Mouse (Mus musculus): ENCODE measurements around the gene Trim15. TPM values are rescaled to one million over a fixed set of nuclear protein-coding genes. Genes with fewer than 3 reads are reported as not detected.

Gene Trim15
- not detected for polyA plus RNA-seq (2017; shearing (Covaris generic))

DNA sequence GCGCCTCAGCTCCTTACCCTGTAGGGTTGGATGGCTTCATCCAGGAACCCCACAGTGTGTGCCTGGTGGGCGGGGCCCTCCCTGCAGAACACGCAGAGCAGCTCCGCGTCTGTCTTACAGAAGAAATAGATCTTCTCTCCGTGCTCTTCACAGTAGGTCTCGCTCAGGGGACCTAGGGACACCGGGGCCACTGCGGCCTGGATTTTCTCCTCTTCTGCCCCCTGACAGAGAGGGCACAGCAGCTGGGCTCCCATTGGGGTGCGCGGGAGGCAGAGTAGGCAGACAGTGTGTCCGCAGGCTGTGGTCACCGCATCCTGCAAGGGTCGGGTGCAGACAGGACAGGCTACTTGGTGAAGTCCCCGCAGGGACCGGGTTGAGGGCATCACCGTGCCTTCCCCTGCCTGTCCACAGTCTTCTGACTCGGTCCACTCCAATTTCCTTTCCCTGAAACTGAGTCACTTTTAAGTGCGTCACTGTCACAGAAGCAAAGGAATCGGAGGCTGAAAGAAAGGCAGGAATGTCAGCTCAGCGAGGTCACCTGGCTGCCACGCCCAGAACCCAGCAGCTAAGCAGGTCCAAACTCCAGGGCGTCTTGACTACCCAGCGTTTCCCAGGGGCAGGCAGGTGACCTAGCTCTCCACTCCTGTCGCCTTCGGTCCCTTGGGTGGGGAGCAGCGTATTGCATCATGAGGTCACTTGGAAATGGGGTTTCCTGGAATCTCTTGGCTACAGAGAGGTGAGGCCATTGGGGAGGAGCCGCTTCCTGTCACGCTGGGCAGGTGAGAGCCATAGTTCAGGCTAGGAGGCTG lies at the start of gene Trim15:
Trim15 (minus strand) TSS at position 492 of the 809 bp plus-strand sequence.

DNA sequence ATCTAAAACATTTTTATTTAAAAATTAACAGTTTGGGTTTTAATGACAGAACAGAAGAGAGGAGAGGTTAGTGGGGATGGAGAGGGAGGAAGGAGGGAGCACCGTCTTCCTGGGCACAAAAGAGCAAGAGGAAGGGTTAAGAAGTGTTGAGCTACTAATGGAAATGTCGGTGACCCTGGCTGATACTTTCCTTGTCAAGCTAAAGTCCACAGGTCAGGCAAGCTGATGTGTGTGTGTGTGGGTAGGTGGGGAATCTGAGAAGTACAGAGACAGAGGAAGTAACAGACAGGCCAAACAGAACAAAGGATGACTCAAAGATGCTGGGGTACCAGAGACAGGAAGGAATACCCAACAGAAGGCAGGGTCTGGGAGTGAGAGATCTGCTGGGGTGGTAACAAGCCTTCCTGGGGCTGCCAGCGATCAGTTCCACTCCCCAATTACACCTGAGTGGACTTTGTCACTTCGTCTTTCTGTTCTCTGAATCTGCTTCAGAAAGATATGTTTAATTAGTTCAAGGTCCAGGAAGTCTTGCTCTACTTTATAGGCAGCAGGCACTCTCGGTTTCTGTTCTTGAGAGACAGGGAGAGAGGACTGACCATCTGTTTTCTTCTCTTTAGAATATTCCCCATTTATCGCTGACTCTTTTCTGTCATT lies 30.7 kb upstream of the Trim15 start, which contains the start of gene Trim31:
Trim31 (plus strand) TSS at position 567 of the 654 bp plus-strand sequence.

DNA sequence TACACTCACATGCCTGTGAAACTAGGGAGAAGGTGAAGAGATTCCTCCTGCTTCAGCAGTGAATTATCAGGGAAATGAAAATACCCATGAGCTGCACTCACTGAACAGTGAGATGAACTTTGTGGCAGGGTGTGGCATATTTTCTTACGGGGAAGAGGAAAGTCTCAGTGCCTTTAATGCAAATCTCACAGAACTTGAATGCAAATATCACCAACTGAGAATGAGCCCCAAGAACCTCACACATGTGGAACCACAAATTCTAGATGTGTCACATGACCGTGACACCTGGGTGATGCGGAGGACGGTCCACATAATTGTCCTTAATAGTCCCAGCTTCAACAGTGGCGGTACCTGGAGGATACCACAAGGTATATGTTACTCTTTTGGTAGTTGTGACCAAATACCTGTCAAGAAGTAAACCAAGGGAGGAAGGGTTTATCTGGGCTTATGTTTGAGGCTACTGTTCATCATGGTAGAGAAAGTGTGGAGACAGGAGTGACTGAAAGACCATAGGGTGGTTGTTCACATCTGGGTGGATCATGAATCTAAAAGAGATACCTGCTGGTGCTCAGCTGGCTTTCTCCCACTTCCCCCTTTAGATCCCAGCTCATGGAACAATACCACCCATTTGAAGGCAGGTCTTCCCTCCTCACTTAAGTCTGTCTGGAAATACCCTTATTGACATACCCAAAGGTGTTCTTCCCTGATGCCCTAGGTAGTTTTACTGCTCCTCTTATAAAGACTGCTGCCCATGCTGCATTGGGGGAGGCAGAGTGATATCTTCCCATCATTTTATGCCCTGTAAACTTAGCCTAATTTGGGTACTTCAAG lies 23.3 kb upstream of the Trim15 start, which contains the start of gene Trim40:
Trim40 (minus strand) TSS at position 51 of the 831 bp plus-strand sequence.

DNA sequence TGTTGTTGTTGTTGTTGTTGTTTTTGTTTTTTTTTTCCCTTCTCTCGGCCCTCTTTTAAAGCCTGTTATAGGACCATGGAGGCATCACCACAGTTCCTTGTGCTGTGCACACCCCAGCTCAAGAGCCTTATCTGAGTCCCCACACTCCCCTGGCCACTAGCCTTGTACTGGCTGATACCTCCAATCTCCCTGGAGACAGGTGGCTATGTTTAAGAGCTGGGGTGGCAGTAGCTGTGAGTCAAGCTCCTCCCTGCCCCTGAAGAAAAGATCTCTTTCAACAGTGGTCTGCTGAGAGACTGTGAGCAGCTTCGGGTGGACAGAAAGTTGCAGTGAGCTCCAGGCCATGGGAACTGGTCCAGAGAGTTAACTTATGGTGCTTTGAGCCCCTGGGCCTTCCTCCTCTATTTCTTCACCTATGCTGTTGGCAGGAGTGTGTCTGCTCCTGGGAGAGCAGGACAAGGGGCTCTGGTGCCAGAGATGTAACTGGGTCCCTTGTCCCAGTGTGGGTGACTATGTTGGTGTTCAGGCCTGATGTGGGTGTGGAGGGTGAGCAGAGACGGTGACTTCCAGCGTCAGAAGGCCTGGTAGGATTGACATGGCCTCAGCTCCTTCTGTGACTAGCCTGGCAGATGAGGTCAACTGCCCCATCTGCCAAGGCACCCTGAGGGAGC lies 2.4 kb upstream of the Trim15 start, which contains the start of gene Trim10:
Trim10 (plus strand) TSS at position 291 of the 671 bp plus-strand sequence.

DNA sequence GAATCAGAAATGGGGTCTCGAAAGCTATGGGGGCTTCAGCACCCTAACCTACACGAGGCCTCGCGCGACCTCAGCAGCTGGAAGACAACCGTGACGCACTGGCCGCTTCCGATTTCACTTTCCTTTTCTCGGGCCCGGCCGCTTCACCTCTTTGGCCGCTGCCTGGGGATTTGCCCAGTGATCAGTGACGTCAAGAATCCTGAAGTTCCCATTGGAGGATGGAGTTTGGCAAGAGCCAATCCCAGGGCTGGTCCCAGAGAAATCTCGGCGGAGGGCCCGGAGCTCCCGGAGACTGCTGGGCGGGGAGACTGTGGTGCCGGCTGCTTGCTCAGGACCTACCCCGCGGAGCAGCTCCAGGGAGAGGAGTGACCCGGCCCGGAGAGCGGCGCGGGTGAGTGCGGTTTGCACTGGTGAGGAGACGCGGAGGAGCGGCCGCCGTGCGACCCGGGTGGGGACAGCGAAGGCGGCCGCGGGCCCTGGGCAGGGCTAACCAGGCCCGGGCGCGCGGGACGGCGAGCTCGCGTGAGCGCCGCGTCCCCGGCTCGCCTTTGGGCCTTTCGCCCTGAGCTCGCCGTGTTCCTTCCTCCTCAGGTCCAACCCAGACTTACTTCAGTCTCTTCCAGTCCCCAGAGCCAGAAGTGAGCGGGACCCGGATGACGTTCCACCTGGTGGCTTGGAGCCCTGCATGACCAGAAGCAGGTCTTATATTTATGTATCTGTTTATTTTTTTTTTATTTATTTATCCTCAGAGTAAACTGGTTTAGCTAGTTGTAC lies 29.9 kb downstream of the Trim15 start, which contains the start of gene Trim26:
Trim26 (plus strand) TSS at position 261 of the 774 bp plus-strand sequence.

DNA sequence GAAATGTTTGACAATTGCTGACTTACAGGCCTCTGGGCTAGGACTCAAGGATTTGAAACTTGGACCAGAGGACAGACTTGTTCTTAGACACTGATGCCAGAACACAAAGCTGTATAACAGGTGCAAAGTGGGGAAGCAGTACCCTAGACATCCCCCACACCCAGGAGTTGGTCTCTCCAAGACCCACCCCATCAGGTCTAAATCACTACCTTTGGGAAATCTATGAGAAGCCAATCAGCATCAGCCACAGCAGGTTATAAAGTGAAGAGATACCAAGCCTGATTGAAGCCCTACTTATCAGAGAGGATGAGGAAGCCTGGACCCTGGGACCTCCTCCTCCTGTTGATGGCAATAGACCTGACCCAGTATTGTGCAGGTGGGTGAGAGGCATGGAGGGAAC lies 55.1 kb downstream of the Trim15 start, which contains the start of gene H2-M10.6:
H2-M10.6 (plus strand) TSS at position 301 of the 400 bp plus-strand sequence.

Other genes with a start within 250 kb of the Trim15 start
- gene H2-M9, start 224.5 kb downstream of the Trim15 start, polyA plus RNA-seq (2017; shearing (Covaris generic)) = not detected
- not detected for gene H2-M1, start 195.0 kb downstream of the Trim15 start, polyA plus RNA-seq (2017; shearing (Covaris generic))
- not detected for gene H2-M10.5, start 94.3 kb downstream of the Trim15 start, polyA plus RNA-seq (2017; shearing (Covaris generic))
- not detected for gene H2-M10.6, start 55.0 kb downstream of the Trim15 start, polyA plus RNA-seq (2017; shearing (Covaris generic))
- gene Trim26, start 30.1 kb downstream of the Trim15 start, polyA plus RNA-seq (2017; shearing (Covaris generic)) = 139 TPM
- gene Trim10, start 2.4 kb upstream of the Trim15 start, polyA plus RNA-seq (2017; shearing (Covaris generic)) = not detected
- gene Trim40, start 22.9 kb upstream of the Trim15 start, polyA plus RNA-seq (2017; shearing (Covaris generic)) = not detected
- not detected for gene Trim31, start 30.9 kb upstream of the Trim15 start, polyA plus RNA-seq (2017; shearing (Covaris generic))
- gene Rnf39, start 75.7 kb upstream of the Trim15 start, polyA plus RNA-seq (2017; shearing (Covaris generic)) = 2.3 TPM
- 312 TPM for gene Ppp1r11, start 84.5 kb upstream of the Trim15 start, polyA plus RNA-seq (2017; shearing (Covaris generic))
- gene Znrd1, start 91.3 kb upstream of the Trim15 start, polyA plus RNA-seq (2017; shearing (Covaris generic)) = 146 TPM
- 2.4 TPM for gene Znrd1as, start 91.4 kb upstream of the Trim15 start, polyA plus RNA-seq (2017; shearing (Covaris generic))
- not detected for gene 2410137M14Rik, start 114.0 kb upstream of the Trim15 start, polyA plus RNA-seq (2017; shearing (Covaris generic))
- 0.21 TPM for gene H2-M5, start 122.3 kb upstream of the Trim15 start, polyA plus RNA-seq (2017; shearing (Covaris generic))
- gene Zfp57, start 134.0 kb upstream of the Trim15 start, polyA plus RNA-seq (2017; shearing (Covaris generic)) = not detected
- not detected for gene Mog, start 156.2 kb upstream of the Trim15 start, polyA plus RNA-seq (2017; shearing (Covaris generic))
- gene Gabbr1, start 178.8 kb upstream of the Trim15 start, polyA plus RNA-seq (2017; shearing (Covaris generic)) = 12.6 TPM
- gene Olfr90, start 221.3 kb upstream of the Trim15 start, polyA plus RNA-seq (2017; shearing (Covaris generic)) = 0.17 TPM
- gene Olfr91, start 231.1 kb upstream of the Trim15 start, polyA plus RNA-seq (2017; shearing (Covaris generic)) = not detected